Mouse (Mus musculus) intestine, embryonic 14.5 days (tissue): ENCODE measurements around the gene Ptprf. TPM values are rescaled to one million over a fixed set of nuclear protein-coding genes. Genes with fewer than 3 reads are reported as not detected.

Source experiments
- ATAC-seq: fragments of 200-750 bp; cut with Nextera tagmentation; replicated peaks from 2 replicates; pipeline ENCODE4 v1.8.0; 2017; ENCODE audit warnings: low read depth, moderate number of reproducible peaks, moderate TSS enrichment, moderate library complexity; ENCODE audit not compliant: low FRiP score, low TSS enrichment
- DNase-seq: peaks from one replicate; pipeline ENCODE4 v3.0.0-alpha.2; 2018; ENCODE audit warnings: low spot score
- H3K27ac ChIP-seq: fragments of 300-500 bp; sonication (generic); 2 replicates; pipeline ENCODE4 v1.5.1; 2014; ENCODE audit warnings: low read depth, mild to moderate bottlenecking, control low read depth
- H3K27me3 ChIP-seq: fragments of 300-500 bp; sonication (generic); replicated peaks from 2 replicates; pipeline ENCODE4 v1.6.1; 2014; ENCODE audit warnings: low read length, control low read depth; ENCODE audit not compliant: control insufficient read depth, insufficient read depth
- H3K36me3 ChIP-seq: fragments of 300-500 bp; sonication (generic); 2 replicates; pipeline ENCODE4 v1.6.1; 2014; ENCODE audit warnings: low read length, control low read depth; ENCODE audit not compliant: control insufficient read depth, insufficient read depth
- H3K4me1 ChIP-seq: fragments of 300-500 bp; sonication (generic); replicated peaks from 2 replicates; pipeline ENCODE4 v1.6.1; 2014; ENCODE audit warnings: low read length, control low read depth, mixed read lengths; ENCODE audit not compliant: control insufficient read depth, insufficient read depth
- H3K4me2 ChIP-seq: fragments of 300-500 bp; sonication (generic); 2 replicates; pipeline ENCODE4 v1.6.1; 2014; ENCODE audit warnings: low read length
- H3K4me3 ChIP-seq: fragments of 300-500 bp; sonication (generic); 2 replicates; pipeline ENCODE4 v1.5.1; 2014; ENCODE audit warnings: low read depth, low read length, control low read depth, mixed read lengths
- H3K9ac ChIP-seq: fragments of 300-500 bp; sonication (generic); 2 replicates; pipeline ENCODE4 v1.6.1; 2014; ENCODE audit warnings: mild to moderate bottlenecking, low read length
- H3K9me3 ChIP-seq: fragments of 300-500 bp; sonication (generic); 2 replicates; pipeline ENCODE4 v1.6.1; 2016; ENCODE audit warnings: low read length, control low read depth; ENCODE audit not compliant: control insufficient read depth
- WGBS: fragments of 180-500 bp; shearing (Covaris S2); extraction: QIAGEN DNeasy Blood & Tissue Kit; methylation state at CpG from one replicate; pipeline ENCODE4 v1.1.7; 2014; 5-methylcytosine and 5-hydroxymethylcytosine counted together
- polyA plus RNA-seq: library from polyadenylated mRNA; unstranded; fragments of >200 nt; fragmentation: Nextera tagmentation; extraction: Ambion mirVana; gene quantifications from 2 replicates; pipeline ENCODE4 v1.2.1, GENCODE M21; 2014

Gene Ptprf
- polyA plus RNA-seq, 1 experiment from 2014 or later, result 73.6 TPM

GRCm38 (mm10) chr4:118310461-118310860 is 19.3 kb upstream of the Ptprf start:
- Histone ChIP-seq H3K4me3 (no peak overlapping the region), H3K9ac (no peak overlapping the region), H3K27ac (no peak overlapping the region), H3K36me3 (no peaks in the 10 kb centered on the region), H3K27me3 (no peaks in the 10 kb centered on the region), H3K4me1 (0 out of 2 replicates have a peak, but pooled peaks cover 6% of the 10 kb centered on the region), H3K9me3 (peaks cover 3% of the 10 kb centered on the region; the same call in 1 of the 2 replicates), H3K4me2 (no peak overlapping the region)
- no peak for ATAC-seq
- no peak for DNase-seq
- WGBS, result 91% methylated on average over 1 of the region's 1 CpGs

- ATAC-seq, result no peak
- no peak overlapping the region for H3K4me3 ChIP-seq
- no peak overlapping the region for H3K27ac ChIP-seq
- H3K4me2 ChIP-seq, result no peak overlapping the region
- H3K9ac ChIP-seq, result no peak overlapping the region
- no peak for DNase-seq
- 75% methylated on average over 13 of the region's 13 CpGs for WGBS
- no peaks in the 10 kb centered on the region for H3K27me3 ChIP-seq
- no peaks in the 10 kb centered on the region for H3K4me1 ChIP-seq
- no peaks in the 10 kb centered on the region for H3K9me3 ChIP-seq
- no peaks in the 10 kb centered on the region for H3K36me3 ChIP-seq
Observed at GRCm38 (mm10) chr4:118307533-118308263, 16.5 kb upstream of the Ptprf start.

- Histone ChIP-seq H3K36me3 (no peaks in the 10 kb centered on the region), H3K9ac (no peak overlapping the region), H3K4me2 (no peak overlapping the region), H3K27me3 (no peaks in the 10 kb centered on the region), H3K4me3 (no peak overlapping the region), H3K9me3 (no peaks in the 10 kb centered on the region), H3K4me1 (no peaks in the 10 kb centered on the region), H3K27ac (no peak overlapping the region)
- no peak for ATAC-seq
- 85% methylated on average over 21 of the region's 21 CpGs for WGBS
- DNase-seq, result no peak
Observed at GRCm38 (mm10) chr4:118306113-118306696, 15.0 kb upstream of the Ptprf start.

- 60% methylated on average over 4 of the region's 4 CpGs for WGBS
- Histone ChIP-seq H3K9ac (no peak overlapping the region), H3K27me3 (no peaks in the 10 kb centered on the region), H3K4me3 (no peak overlapping the region), H3K4me2 (no peak overlapping the region), H3K27ac (no peak overlapping the region), H3K9me3 (no peaks in the 10 kb centered on the region), H3K36me3 (no peaks in the 10 kb centered on the region), H3K4me1 (no peaks in the 10 kb centered on the region)
- DNase-seq (no peak), ATAC-seq (no peak)
Observed at GRCm38 (mm10) chr4:118304984-118305383, 13.8 kb upstream of the Ptprf start.

GRCm38 (mm10) chr4:118297844-118298243 is 6.6 kb upstream of the Ptprf start:
- ATAC-seq, result peak; percentile 47
- 4% methylated on average over 5 of the region's 5 CpGs for WGBS
- H3K4me3 ChIP-seq, result no peak overlapping the region
- no peaks in the 10 kb centered on the region for H3K27me3 ChIP-seq
- no peaks in the 10 kb centered on the region for H3K9me3 ChIP-seq
- no peak overlapping the region for H3K4me2 ChIP-seq
- no peak for DNase-seq
- no peaks in the 10 kb centered on the region for H3K36me3 ChIP-seq
- peak overlapping the region; percentile 2 for H3K27ac ChIP-seq
- no peak overlapping the region for H3K9ac ChIP-seq
- 0 out of 2 replicates have a peak, but pooled peaks cover 8% of the 10 kb centered on the region for H3K4me1 ChIP-seq

- no peaks in the 10 kb centered on the region for H3K27me3 ChIP-seq
- no peak overlapping the region for H3K4me2 ChIP-seq
- H3K4me3 ChIP-seq, result no peak overlapping the region
- no peaks in the 10 kb centered on the region for H3K36me3 ChIP-seq
- no peak overlapping the region for H3K27ac ChIP-seq
- DNase-seq (no peak), ATAC-seq (no peak)
- H3K9ac ChIP-seq, result no peak overlapping the region
- 47% methylated on average over 17 of the region's 17 CpGs for WGBS
- H3K9me3 ChIP-seq, result no peaks in the 10 kb centered on the region
- 0 out of 2 replicates have a peak, but pooled peaks cover 12% of the 10 kb centered on the region for H3K4me1 ChIP-seq
Observed at GRCm38 (mm10) chr4:118295651-118296561, 4.7 kb upstream of the Ptprf start.

GRCm38 (mm10) chr4:118294811-118295210 is 3.6 kb upstream of the Ptprf start:
- no peaks in the 10 kb centered on the region for H3K27me3 ChIP-seq
- DNase-seq, result no peak
- H3K9me3 ChIP-seq, result no peaks in the 10 kb centered on the region
- ATAC-seq, result no peak
- 66% methylated on average over 4 of the region's 4 CpGs for WGBS
- no peaks in the 10 kb centered on the region for H3K36me3 ChIP-seq
- H3K4me1 ChIP-seq, result 0 out of 2 replicates have a peak, but pooled peaks cover 14% of the 10 kb centered on the region
- H3K4me3 ChIP-seq, result no peak overlapping the region
- H3K9ac ChIP-seq, result no peak overlapping the region
- H3K4me2 ChIP-seq, result no peak overlapping the region
- no peak overlapping the region for H3K27ac ChIP-seq

GRCm38 (mm10) chr4:118292741-118293306 is 1.6 kb upstream of the Ptprf start:
- Histone ChIP-seq H3K9me3 (no peaks in the 10 kb centered on the region), H3K27ac (no peak overlapping the region), H3K4me3 (no peak overlapping the region), H3K4me2 (no peak overlapping the region), H3K9ac (no peak overlapping the region), H3K36me3 (peaks cover 4% of the 10 kb centered on the region), H3K4me1 (peaks cover 31% of the 10 kb centered on the region; the same call in 1 of the 2 replicates), H3K27me3 (no peaks in the 10 kb centered on the region)
- ATAC-seq (no peak), DNase-seq (peak; percentile 93)
- 11% methylated on average over 11 of the region's 11 CpGs for WGBS
